Comparison of ENCODE assay signal across 16 mouse cellular contexts in the genomic region with DNA sequence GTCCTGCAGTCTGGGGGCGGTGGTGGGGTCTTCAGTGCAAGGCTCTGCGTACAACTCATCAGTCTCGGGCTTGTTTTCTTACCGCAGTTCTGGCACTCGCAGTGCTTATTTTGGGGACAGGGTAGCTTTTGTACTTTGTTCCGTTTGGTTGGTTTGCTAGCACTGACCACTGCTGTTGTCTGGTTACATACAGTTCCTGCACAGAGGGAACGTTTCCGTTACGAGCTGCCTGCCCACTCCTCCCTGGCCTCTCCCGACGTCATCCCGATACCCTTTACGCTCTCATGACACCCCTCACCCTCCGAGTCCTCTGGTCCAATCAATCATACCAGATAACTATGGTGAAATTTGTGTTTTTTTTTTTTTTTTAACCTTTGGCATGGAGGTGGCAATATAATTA. TPM values are rescaled to one million over a fixed set of nuclear protein-coding genes. Genes with fewer than 3 reads are reported as not detected.
DNase-seq lines count a peak whose midpoint lies in the region; ATAC-seq and TF ChIP-seq lines count a peak whose summit lies in the region.
"Had no signal": no experiment of that assay in that cellular context is flagged by ENCODE, and none has a peak within 500 bp of the region (broad histone marks: within the 10 kb centered on the region; RNA-seq: fewer than 3 reads in every experiment).

No protein-coding gene starts in this region.

- 36% methylated on average over 14 of the region's 14 CpGs for WGBS in kidney, postnatal 0 days
- WGBS in liver, embryonic 16.5 days (ENCODE audit: insufficient replicate concordance) = 43% methylated on average over 14 of the region's 14 CpGs

- no peak for TF ChIP-seq CTCF in kidney, postnatal 0 days (IDR thresholded peaks at IDR 0.05; ENCODE audit: low read depth)

- no peak overlapping the region for H3K9ac ChIP-seq in kidney, postnatal 0 days (ENCODE audit: low read depth, low read length)
- H3K9ac ChIP-seq in liver, embryonic 16.5 days (ENCODE audit: low read depth, low read length) = no peak overlapping the region; the same call in 1 of the 2 replicates
- H3K9ac ChIP-seq: limb, embryonic 12.5 days; midbrain, embryonic 12.5 days had no signal

- H3K27me3 ChIP-seq in kidney, postnatal 0 days (ENCODE audit: insufficient read depth, low read length) = no peaks in the 10 kb centered on the region
- no peaks in the 10 kb centered on the region for H3K27me3 ChIP-seq in liver, embryonic 16.5 days (ENCODE audit: control insufficient read depth, insufficient read depth, low read depth, low read length)
- H3K27me3 ChIP-seq: limb, embryonic 12.5 days; midbrain, embryonic 12.5 days had no signal

- peaks cover 8% of the 10 kb centered on the region; the same call in 1 of the 2 replicates for H3K4me1 ChIP-seq in kidney, postnatal 0 days (replicated peaks; ENCODE audit: insufficient read depth, low read length)
- peaks cover 32% of the 10 kb centered on the region for H3K4me1 ChIP-seq in liver, embryonic 16.5 days (ENCODE audit: control insufficient read depth, low read depth, low read length)

- peak overlapping the region; percentile 60; the same call in 1 of the 2 replicates for H3K27ac ChIP-seq in kidney, postnatal 0 days
- peak overlapping the region; percentile 82 for H3K27ac ChIP-seq in liver, embryonic 16.5 days (ENCODE audit: low read length)
- H3K27ac ChIP-seq: hindbrain, embryonic 10.5 days; limb, embryonic 12.5 days; midbrain, embryonic 12.5 days had no signal

- no peaks in the 10 kb centered on the region for H3K9me3 ChIP-seq in kidney, postnatal 0 days (replicated peaks; ENCODE audit: low read length)
- no peaks in the 10 kb centered on the region for H3K9me3 ChIP-seq in liver, embryonic 16.5 days (replicated peaks; ENCODE audit: control insufficient read depth, low read length)
- H3K9me3 ChIP-seq: hindbrain, embryonic 10.5 days; limb, embryonic 12.5 days; midbrain, embryonic 12.5 days had no signal

- intact Hi-C loops in heart, postnatal 36 days (cut with DNase I) = no loop called here

- H3K4me3 ChIP-seq in kidney, postnatal 0 days (replicated peaks; ENCODE audit: low read depth, low read length) = no peak overlapping the region
- no peak overlapping the region; the same call in 1 of the 2 replicates for H3K4me3 ChIP-seq in liver, embryonic 16.5 days (ENCODE audit: low read depth, low read length)
- H3K4me3 ChIP-seq: erythroblast, embryonic 14.5 days; hindbrain, embryonic 10.5 days; limb, embryonic 12.5 days; midbrain, embryonic 12.5 days had no signal

- peak overlapping the region; percentile 23; the same call in 1 of the 2 replicates for H3K4me2 ChIP-seq in kidney, postnatal 0 days (ENCODE audit: low read length)
- peak overlapping the region; percentile 65 for H3K4me2 ChIP-seq in liver, embryonic 16.5 days (ENCODE audit: low read depth, low read length)
- H3K4me2 ChIP-seq: limb, embryonic 12.5 days; midbrain, embryonic 12.5 days had no signal

- DNase-seq in heart, adult 11 months = peak; percentile 96
- DNase-seq in heart, postnatal 36 days = no peak
- peak; percentile 24 for DNase-seq in testis, postnatal 14 days (ENCODE audit: low spot score)
- DNase-seq in testis, postnatal 10 days (ENCODE audit: low spot score) = no peak
- DNase-seq in kidney, postnatal 0 days (ENCODE audit: low spot score) = no peak
- DNase-seq in spleen, postnatal 14 days (ENCODE audit: low spot score in 2 of 2) = no peak
- DNase-seq in gastrocnemius, postnatal 4 days (ENCODE audit: low spot score in 2 of 2) = no peak
- DNase-seq: cerebellum, postnatal 10 days; gastrocnemius, postnatal 14 days; lung, postnatal 14 days; right cerebral cortex, postnatal 14 days had no signal

- H3K36me3 ChIP-seq in kidney, postnatal 0 days (ENCODE audit: insufficient read depth, low read length) = peaks cover 5% of the 10 kb centered on the region
- no peaks in the 10 kb centered on the region for H3K36me3 ChIP-seq in liver, embryonic 16.5 days (ENCODE audit: control insufficient read depth, insufficient read depth)

- no peak for ATAC-seq in kidney, postnatal 0 days (replicated peaks; ENCODE audit: low FRiP score, low read depth)
- peak; percentile 22 for ATAC-seq in liver, embryonic 16.5 days (ENCODE audit: low read depth)

RNA-seq across cellular contexts. Expression of a gene that starts 2.6 kb away (rescaled TPM):
- 10 to 100 TPM; 51.2 to 59.1 TPM for total RNA-seq in heart, postnatal 36 days (2021)
- polyA plus RNA-seq in kidney, postnatal 0 days (2015; fragmentation: Nextera tagmentation; extraction: Ambion mirVana) = 35.6 and 39.9 TPM in 2 replicates
- polyA plus RNA-seq in liver, embryonic 16.5 days (2015; fragmentation: Nextera tagmentation; extraction: Ambion mirVana) = 24.8 and 31.5 TPM in 2 replicates
- total RNA-seq in gastrocnemius, postnatal 4 days (2021) = 10 to 100 TPM; 52.4 to 57.2 TPM

RNA-seq across cellular contexts. Expression of a gene that starts 28.3 kb away (rescaled TPM):
- total RNA-seq in heart, postnatal 36 days (2021) = 1 to 10 TPM; 3.1 to 3.5 TPM
- polyA plus RNA-seq in kidney, postnatal 0 days (2015; fragmentation: Nextera tagmentation; extraction: Ambion mirVana) = 47.1 and 50.0 TPM in 2 replicates
- polyA plus RNA-seq in liver, embryonic 16.5 days (2015; fragmentation: Nextera tagmentation; extraction: Ambion mirVana) = 33.4 and 37.6 TPM in 2 replicates
- 10 to 100 TPM in 1 of 2 experiments, 1 to 10 TPM in 1; 7.8 to 11.2 TPM for total RNA-seq in gastrocnemius, postnatal 4 days (2021)

RNA-seq across cellular contexts. Expression of a gene that starts 28.5 kb away (rescaled TPM):
- total RNA-seq in heart, postnatal 36 days (2021) = 10 to 100 TPM; 38.5 to 40.4 TPM
- polyA plus RNA-seq in kidney, postnatal 0 days (2015; fragmentation: Nextera tagmentation; extraction: Ambion mirVana) = 96.6 and 105 TPM in 2 replicates
- polyA plus RNA-seq in liver, embryonic 16.5 days (2015; fragmentation: Nextera tagmentation; extraction: Ambion mirVana) = 23.6 and 27.1 TPM in 2 replicates
- 10 to 100 TPM; 34.8 to 37.9 TPM for total RNA-seq in gastrocnemius, postnatal 4 days (2021)

Comparison
In these comparisons a context has a peak if more than half of its experiments do, and no peak if none do; other contexts are left out.
1. DNase-seq: peak in heart, adult 11 months (single experiment) and testis, postnatal 14 days (single experiment); none in heart, postnatal 36 days (0 of 2), testis, postnatal 10 days (single experiment), kidney, postnatal 0 days (single experiment), spleen, postnatal 14 days (0 of 2) and gastrocnemius, postnatal 4 days (0 of 2).